Mouse (Mus musculus) c-Kit-negative CD71-positive TER-119-positive erythroid progenitor cells, embryonic 14.5 days (primary cell): Measurements from ENCODE around the gene Dnah3.
A peak's percentile ranks its signal among the peaks of the same experiment; 100 is the strongest.

Source experiments
- DNase-seq: peaks from one replicate; pipeline ENCODE4 v3.0.0-alpha.2; 2013; ENCODE audit warnings: low read depth, low spot score

The Dnah3 gene

DNA sequence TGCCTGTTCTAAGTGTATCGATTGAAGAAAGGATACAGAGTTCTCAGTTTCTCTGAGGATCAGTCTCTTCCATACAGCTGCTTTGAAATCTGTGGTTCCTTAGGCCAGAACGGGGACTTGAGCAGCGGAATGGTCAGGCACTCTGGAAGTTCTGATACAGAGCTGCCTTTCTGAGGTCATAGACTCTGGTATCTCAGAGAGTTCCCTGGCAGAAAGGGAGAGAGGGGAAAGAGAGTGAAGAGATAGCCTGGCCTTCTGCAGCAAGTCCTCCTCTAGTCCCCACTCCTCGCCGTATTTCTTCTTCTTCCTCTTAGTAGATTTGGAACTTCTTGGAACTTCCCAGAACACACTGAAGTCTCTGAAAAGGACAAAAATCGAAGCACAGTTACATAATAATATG lies at the start of gene Dnah3:
Gene Dnah3 (minus strand): TSS at position 101 of the 400 bp plus-strand sequence.
- DNase-seq, result no peak

- no peak for DNase-seq
Observed at GRCm38 (mm10) chr7:120142743-120143142, 47.7 kb upstream of the Dnah3 start.

GRCm38 (mm10) chr7:120128951-120129350 lies 33.9 kb upstream of the Dnah3 start:
- no peak for DNase-seq

GRCm38 (mm10) chr7:120127686-120128059 lies 32.6 kb upstream of the Dnah3 start:
- no peak for DNase-seq

DNA sequence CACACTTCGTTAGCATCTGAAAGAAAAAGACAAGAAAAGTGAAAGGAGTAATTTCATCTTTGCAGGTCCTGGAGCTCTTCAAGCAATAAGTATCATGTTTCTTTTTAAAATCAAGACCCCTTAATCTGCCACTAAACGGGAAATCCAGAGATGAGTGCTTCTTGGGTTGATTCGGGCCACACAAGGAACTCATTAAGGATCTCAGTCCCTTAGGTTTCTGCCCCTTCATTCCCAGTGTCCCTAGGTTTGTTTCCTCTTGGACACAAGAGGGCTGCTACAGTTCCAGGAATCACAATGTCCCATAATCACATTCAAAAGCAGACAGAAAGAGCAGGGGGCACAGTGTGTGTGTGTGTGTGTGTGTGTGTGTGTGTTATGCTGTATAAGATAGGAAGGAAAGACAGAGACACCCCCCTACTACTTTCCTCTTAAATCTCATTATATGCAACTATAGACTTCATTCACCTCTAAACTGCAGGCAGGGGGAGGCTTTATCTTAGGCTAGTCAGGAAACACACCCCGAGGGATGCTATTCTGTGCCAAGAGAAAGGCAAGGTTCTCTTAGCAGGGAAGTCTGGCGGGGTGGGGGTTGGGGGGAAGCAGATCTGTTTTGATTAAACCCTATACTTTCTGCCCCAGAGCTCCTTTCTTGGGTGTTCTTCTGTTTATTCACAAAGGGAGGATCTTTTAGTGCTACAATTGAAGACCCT lies 32.1 kb upstream of the Dnah3 start:
- no peak for DNase-seq

DNA sequence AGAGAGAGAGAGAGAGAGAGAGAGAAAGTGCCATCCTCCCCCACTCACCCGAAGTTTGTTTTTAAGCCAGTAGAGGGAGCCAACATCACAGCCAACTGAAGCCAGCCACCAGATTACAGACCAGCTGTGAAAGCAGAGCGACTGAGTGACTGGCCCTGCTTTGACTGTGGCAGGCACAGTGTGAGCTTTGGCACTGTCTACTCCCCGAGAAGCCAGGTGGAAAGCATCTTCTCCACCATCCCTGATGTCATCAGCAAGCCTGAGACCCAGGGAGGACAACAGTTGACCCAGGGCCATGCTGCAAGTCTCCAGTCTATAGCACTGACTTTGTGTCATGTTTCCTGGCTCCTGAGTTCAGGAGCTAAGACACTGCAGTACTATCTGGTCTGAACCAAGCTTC lies 29.8 kb upstream of the Dnah3 start:
- no peak for DNase-seq

DNA sequence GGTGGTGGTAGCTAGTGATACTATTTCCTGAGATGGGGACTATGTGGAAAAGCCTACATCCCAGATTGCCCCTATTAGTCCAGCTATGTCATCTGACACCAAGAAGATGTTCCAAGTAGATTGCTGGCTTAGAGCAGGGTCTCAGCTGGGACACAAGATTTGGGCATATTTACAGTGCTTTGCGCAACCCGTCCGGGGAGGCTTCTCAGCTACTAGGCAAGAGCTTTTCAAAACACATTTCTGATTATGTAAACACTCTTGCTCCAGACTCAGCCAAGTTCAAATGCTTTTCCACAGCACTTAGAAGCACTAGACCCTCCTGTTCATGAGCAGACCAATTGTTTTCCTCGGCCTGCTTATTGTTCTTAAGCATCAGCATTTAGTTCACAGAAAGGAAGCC lies 28.7 kb upstream of the Dnah3 start:
- no peak for DNase-seq

GRCm38 (mm10) chr7:120117529-120117928 lies 22.4 kb upstream of the Dnah3 start:
- no peak for DNase-seq

DNA sequence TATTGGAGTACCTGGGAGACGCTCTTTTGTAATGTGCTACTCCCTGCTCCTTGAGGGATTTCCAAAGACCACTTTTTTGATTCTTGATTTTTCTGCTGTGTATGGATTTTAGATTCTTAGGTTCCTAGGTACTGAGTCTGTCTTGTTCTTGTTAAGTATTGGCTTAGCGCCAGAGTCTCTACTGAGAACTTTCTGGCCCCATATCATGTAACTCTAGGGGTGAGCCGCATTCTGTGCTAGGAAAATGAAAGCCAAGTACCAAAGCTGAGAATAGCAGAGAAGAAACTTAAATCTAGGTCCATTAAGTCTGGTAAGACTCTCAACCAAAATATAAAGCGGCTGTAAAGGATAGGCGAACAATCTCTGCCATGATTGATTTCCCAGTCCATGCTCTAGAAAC lies 21.9 kb upstream of the Dnah3 start:
- DNase-seq, result no peak

GRCm38 (mm10) chr7:120109676-120110075 lies 14.6 kb upstream of the Dnah3 start:
- no peak for DNase-seq

DNA sequence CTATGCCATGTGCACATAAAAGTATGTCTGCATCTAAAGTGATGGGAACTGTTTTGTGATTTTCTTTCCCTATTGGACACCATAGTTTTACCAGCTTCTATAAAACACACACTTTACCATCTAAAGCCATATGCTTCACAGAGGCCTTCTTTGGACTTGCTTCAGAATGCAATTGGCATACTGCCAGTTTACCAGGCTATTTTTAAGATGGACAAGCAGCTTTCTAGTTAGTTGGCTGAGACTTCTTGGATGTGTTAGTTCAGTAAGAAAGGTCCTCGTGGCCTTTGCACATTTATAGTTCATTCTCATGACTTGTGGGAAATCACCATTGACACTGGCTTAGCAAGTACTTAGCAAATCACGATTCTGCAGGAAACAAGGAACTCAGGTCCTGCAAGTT lies 11.3 kb upstream of the Dnah3 start:
- no peak for DNase-seq

GRCm38 (mm10) chr7:120104975-120105374 lies 9.9 kb upstream of the Dnah3 start:
- DNase-seq, result no peak

DNA sequence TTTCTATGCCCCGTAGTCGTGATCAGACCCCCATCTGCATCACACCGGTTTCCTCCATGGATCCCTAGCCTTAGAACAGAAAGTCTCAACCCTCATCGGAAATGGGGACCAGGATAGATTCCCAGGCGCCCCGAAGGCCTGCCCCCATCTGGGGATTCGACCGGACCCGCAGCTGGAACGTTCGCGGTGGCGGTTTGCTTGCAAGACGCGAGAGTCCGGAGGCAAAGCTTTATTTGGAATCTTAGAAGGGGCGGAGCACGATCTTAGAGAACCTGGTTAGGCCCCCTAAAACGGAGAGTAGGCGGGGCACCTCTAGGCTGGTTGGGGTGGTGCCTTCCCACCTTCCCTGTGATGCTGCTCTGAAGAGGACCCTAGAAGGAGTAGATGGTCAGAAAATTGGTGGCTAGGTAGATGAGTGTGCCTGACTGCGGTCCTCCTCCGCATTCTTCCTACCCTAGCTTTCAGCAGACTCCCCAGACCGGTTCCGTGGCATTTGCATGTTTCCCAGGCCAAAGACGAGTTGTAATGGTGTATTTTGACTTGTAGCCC lies 8.0 kb upstream of the Dnah3 start:
- no peak for DNase-seq

DNA sequence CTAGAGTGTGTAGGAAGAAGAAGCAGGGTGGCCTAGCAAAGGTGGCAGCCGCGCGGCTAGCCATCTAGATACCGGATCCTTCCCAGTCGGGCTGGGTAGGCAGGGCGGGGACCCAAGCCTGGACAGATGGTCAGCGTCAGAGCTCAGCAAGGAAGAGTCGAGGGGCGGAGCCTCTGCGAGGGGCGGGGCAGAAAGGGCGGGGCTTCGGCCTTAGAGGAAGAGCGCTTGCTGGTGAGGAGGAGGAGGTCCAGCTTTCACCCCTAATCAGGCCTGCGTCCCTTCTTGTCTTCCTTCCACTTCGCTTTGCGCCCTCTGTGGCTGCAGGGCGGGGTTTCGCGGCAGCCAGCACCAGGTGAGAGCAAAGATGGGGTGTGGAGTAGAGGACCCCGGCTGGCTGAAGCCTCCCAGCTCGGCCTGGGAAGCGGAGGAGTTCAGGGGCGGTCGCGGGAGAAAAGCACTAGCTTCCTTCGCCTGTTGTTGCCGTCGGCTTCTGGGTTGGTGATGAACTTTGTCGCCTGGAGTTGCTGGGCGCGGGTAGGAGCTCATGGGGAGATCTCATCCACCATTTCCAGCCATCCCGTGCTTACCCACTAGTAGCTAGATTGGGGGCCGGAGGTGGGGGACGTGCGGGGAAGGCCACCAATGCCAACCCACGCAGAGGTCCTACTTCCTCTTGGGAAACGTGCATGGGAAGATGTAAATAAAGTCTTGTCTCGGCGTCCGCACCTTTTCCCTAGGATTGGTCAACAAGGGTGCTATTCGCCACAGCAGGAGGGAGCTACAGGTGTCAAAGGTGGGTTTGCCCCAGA lies 7.3 kb upstream of the Dnah3 start, which contains the start of gene Tmem159:
Gene Tmem159 (plus strand): TSS at position 190 of the 809 bp plus-strand sequence.
- DNase-seq, result peak; percentile 4

DNA sequence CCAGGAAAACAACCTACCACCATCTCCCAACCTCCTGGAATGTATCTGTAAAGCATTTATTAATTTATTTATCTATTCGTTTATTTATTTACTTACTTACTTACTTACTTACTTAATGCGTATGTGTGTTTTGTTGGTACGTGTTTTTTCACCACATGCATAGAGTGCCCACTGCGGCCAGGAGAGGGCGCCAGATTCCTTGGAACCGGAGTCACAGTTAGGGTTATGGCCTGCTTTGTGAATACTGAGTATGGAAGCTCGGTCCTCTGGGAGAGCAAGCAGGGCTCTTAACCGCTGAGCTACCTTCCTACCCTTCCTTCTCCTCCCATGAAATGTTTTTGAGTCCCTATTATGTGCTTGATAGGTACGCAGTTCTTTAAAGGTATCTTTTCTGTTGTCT lies 3.3 kb upstream of the Dnah3 start:
- no peak for DNase-seq

GRCm38 (mm10) chr7:120097845-120098244 lies 2.8 kb upstream of the Dnah3 start:
- no peak for DNase-seq

- DNase-seq, result no peak
Observed at GRCm38 (mm10) chr7:120094216-120094615, 864 bp downstream of the Dnah3 start.

GRCm38 (mm10) chr7:120093033-120093432 lies 2.0 kb downstream of the Dnah3 start:
- no peak for DNase-seq

GRCm38 (mm10) chr7:120080177-120080576 lies 14.9 kb downstream of the Dnah3 start:
- DNase-seq, result no peak

DNA sequence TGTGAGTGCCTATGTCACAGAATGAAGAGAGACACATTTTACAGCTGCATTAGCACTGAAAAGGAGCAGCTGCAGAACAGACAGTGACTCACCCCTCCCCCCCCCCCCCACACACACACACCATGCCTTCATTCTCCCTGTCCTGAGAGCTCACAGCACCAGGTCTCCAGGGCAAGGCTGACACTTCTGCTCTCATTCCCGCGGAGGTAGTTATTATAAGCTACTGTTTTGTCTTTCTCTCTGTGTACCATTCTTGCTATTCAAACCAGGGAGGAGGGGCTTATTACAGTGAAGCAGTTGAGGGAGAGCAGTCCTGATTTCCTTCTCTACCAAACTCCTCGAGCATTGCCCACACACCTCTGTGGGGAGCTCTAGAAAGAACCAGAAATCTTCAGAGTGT lies 25.9 kb downstream of the Dnah3 start:
- DNase-seq, result no peak

DNA sequence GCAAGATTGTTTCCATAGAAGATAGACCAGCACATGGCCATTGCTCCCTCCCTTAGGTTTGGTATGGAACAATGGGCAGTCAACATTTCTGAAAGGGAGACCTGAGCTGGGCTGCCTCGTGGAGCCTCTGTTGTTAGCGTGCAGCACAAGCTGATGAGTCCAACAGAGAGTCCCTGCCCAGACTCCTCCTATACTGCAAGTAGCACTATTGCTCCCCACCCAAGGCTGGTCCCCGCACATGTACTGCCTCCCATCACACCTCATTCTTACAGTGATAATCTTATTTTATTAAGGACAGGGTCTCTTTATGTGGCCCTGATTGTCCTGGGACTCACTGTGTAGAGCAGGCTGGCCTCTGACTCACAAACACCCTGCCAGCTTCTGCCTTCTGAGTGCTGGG lies 27.0 kb downstream of the Dnah3 start:
- DNase-seq, result no peak

GRCm38 (mm10) chr7:120064045-120064444 lies 31.0 kb downstream of the Dnah3 start:
- DNase-seq, result no peak

DNA sequence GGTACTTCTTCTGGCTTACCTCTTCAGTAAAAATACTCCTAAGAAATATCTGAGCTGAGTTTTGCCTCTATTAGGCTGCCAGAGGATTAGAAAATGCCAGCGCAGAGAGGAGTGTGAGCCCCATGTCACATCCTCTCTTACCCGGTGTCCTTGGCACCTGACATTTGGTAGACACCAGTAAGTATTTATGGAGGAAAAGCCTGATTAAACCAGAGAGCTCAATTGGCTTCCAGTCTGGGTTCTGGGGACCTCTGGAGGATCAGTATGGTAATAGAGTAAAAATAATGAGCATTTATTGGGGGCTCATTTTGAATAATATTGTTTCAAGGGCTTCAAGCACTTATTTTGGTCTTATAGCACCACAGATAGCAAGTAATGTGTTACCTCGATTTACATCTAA lies 39.6 kb downstream of the Dnah3 start:
- no peak for DNase-seq
